Mouse (Mus musculus): ENCODE measurements at regions not wholly inside any gene's neighbourhood (a gene's known extent, or its start where the extent isn't known, plus 50 kb on each side); places are given as distances from the start of the nearest gene placed in this dataset.

DNA sequence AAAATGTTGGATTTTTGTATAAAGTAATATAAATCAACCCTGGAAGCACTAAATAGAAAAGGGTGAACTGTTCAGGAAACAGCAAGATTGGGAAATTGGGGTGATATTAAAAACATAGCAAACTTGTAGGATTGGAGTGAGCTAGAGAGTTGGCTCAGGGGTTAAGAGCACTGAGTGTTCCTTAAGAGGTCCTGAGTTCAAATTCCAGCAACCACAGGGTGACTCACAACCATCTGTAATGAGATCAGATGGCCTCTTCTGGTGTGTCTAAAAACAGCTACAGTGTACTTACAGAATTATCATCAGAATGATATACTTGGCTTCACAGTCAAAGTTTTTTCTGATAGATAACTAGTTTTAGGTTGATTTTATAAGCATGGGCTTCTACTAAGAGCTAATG is 73.8 kb upstream of the Mbnl1 start:
- no peak for ATAC-seq
- Histone ChIP-seq H3K36me3 (ENCODE audit: poor library complexity, severe bottlenecking) (no peaks in the 10 kb centered on the region), H3K27ac (no peak overlapping the region), H3K9me3 (replicated peaks) (no peaks in the 10 kb centered on the region), H3K4me1 (no peaks in the 10 kb centered on the region), H3K4me3 (no peak overlapping the region), H3K9ac (no peak overlapping the region), H3K27me3 (no peaks in the 10 kb centered on the region), H3K4me2 (no peak overlapping the region)

DNA sequence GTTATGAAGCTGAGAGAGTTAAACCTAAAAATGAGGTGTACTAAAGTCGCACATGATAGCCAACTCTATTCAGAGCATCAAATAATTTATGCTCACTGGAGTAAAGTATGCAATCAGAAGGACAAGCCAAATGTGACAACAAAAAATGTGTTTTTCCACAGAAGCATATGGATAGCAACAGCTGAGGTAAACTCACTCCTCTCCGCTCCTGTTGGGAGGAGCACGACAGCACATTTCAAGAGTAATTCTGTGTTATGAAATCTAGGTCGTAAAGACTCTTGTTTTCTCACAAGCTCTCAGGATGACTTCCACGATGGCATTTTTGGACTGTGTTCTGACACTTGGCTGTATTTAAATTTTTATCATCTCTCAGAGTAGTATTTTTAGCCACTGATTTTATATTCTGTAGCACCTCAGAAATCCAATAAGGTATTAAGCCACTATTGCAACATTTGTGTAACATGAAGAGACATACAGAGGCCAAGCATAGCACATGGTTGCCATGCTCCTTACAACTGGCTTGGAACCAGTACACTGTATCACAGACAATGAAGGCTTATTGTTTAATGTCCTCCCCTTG is 70.3 kb upstream of the Mbnl1 start:
- Histone ChIP-seq H3K9me3 (replicated peaks) (no peaks in the 10 kb centered on the region), H3K4me3 (no peak overlapping the region), H3K27ac (no peak overlapping the region), H3K36me3 (ENCODE audit: poor library complexity, severe bottlenecking) (no peaks in the 10 kb centered on the region), H3K4me2 (no peak overlapping the region), H3K27me3 (no peaks in the 10 kb centered on the region), H3K4me1 (no peaks in the 10 kb centered on the region), H3K9ac (no peak overlapping the region)
- no peak for ATAC-seq
- WGBS, result 90% methylated on average over 5 of the region's 5 CpGs

GRCm38 (mm10) chr3:60407426-60407825 is 65.2 kb upstream of the Mbnl1 start:
- ATAC-seq, result no peak
- H3K4me2 ChIP-seq, result no peak overlapping the region
- 87% methylated on average over 2 of the region's 2 CpGs for WGBS
- H3K4me3 ChIP-seq, result no peak overlapping the region
- no peaks in the 10 kb centered on the region for H3K36me3 ChIP-seq (ENCODE audit: poor library complexity, severe bottlenecking)
- H3K9me3 ChIP-seq (replicated peaks), result no peaks in the 10 kb centered on the region
- H3K4me1 ChIP-seq, result no peaks in the 10 kb centered on the region
- no peak overlapping the region for H3K9ac ChIP-seq
- H3K27me3 ChIP-seq, result no peaks in the 10 kb centered on the region
- H3K27ac ChIP-seq, result no peak overlapping the region

DNA sequence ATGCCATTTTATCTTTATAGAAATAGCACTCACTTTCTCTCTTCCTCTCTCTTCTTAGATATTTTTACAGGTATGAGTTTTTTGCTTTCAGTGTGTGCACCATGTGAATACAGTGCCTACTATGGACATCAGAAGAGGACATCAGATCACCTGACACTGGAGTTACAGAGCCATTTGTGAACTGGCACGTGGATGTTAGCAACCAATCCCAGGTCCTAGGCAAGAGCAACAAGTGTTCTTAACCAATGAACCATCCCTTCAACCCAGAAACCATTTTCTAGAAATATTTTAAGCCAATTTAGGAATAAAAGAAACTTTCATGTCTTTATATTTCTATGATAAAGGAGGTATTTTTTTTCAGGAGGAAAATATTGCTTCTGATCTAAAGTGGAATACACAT is 64.7 kb upstream of the Mbnl1 start:
- WGBS, result 60% methylated on average over 1 of the region's 1 CpGs
- Histone ChIP-seq H3K9ac (no peak overlapping the region), H3K27ac (no peak overlapping the region), H3K4me3 (no peak overlapping the region), H3K36me3 (ENCODE audit: poor library complexity, severe bottlenecking) (no peaks in the 10 kb centered on the region), H3K27me3 (no peaks in the 10 kb centered on the region), H3K4me2 (no peak overlapping the region), H3K4me1 (no peaks in the 10 kb centered on the region), H3K9me3 (replicated peaks) (no peaks in the 10 kb centered on the region)
- no peak for ATAC-seq

- H3K27ac ChIP-seq, result no peak overlapping the region
- 63% methylated on average over 7 of the region's 7 CpGs for WGBS
- no peaks in the 10 kb centered on the region for H3K9me3 ChIP-seq (replicated peaks)
- no peaks in the 10 kb centered on the region for H3K4me1 ChIP-seq
- no peaks in the 10 kb centered on the region for H3K36me3 ChIP-seq (ENCODE audit: poor library complexity, severe bottlenecking)
- H3K27me3 ChIP-seq, result no peaks in the 10 kb centered on the region
- no peak overlapping the region for H3K9ac ChIP-seq
- H3K4me3 ChIP-seq, result no peak overlapping the region
- ATAC-seq, result no peak
- no peak overlapping the region for H3K4me2 ChIP-seq
These were observed 63.9 kb upstream of the Mbnl1 start for GRCm38 (mm10) chr3:60408553-60409282.

- H3K4me1 ChIP-seq, result no peaks in the 10 kb centered on the region
- H3K27ac ChIP-seq, result no peak overlapping the region
- H3K27me3 ChIP-seq, result no peaks in the 10 kb centered on the region
- H3K9me3 ChIP-seq (replicated peaks), result no peaks in the 10 kb centered on the region
- ATAC-seq, result no peak
- H3K9ac ChIP-seq, result no peak overlapping the region
- H3K36me3 ChIP-seq (ENCODE audit: poor library complexity, severe bottlenecking), result no peaks in the 10 kb centered on the region
- H3K4me3 ChIP-seq, result no peak overlapping the region
- no peak overlapping the region for H3K4me2 ChIP-seq
These were observed 63.4 kb upstream of the Mbnl1 start for GRCm38 (mm10) chr3:60409283-60409633.

DNA sequence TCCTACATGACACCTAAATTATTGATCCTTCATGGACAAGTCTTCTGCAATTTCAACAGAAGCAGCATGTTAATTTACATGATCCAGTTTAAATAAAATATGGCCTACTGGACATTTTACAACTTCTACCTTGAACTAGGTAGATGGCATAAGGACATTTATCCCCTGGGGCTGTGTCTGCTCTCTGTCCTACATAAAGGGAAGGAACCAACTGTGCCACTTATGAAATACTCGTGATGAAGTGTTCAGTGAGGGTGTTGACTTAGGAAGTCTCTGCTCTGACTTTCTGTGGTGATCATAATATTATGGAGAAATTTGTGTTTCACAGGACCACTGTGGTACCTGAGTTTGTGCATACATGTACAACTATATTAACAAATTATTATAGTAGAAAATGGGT is 60.9 kb upstream of the Mbnl1 start:
- H3K36me3 ChIP-seq (ENCODE audit: poor library complexity, severe bottlenecking), result no peaks in the 10 kb centered on the region
- H3K9ac ChIP-seq, result no peak overlapping the region
- 81% methylated on average over 1 of the region's 1 CpGs for WGBS
- ATAC-seq, result no peak
- H3K4me1 ChIP-seq, result no peaks in the 10 kb centered on the region
- H3K4me2 ChIP-seq, result no peak overlapping the region
- no peaks in the 10 kb centered on the region for H3K9me3 ChIP-seq (replicated peaks)
- no peak overlapping the region for H3K4me3 ChIP-seq
- no peaks in the 10 kb centered on the region for H3K27me3 ChIP-seq
- no peak overlapping the region for H3K27ac ChIP-seq

GRCm38 (mm10) chr3:60412206-60412605 is 60.4 kb upstream of the Mbnl1 start:
- no peaks in the 10 kb centered on the region for H3K27me3 ChIP-seq
- no peaks in the 10 kb centered on the region for H3K9me3 ChIP-seq (replicated peaks)
- no peaks in the 10 kb centered on the region for H3K36me3 ChIP-seq (ENCODE audit: poor library complexity, severe bottlenecking)
- H3K4me2 ChIP-seq, result no peak overlapping the region
- H3K27ac ChIP-seq, result no peak overlapping the region
- ATAC-seq, result no peak
- H3K4me3 ChIP-seq, result no peak overlapping the region
- H3K9ac ChIP-seq, result no peak overlapping the region
- H3K4me1 ChIP-seq, result no peaks in the 10 kb centered on the region

DNA sequence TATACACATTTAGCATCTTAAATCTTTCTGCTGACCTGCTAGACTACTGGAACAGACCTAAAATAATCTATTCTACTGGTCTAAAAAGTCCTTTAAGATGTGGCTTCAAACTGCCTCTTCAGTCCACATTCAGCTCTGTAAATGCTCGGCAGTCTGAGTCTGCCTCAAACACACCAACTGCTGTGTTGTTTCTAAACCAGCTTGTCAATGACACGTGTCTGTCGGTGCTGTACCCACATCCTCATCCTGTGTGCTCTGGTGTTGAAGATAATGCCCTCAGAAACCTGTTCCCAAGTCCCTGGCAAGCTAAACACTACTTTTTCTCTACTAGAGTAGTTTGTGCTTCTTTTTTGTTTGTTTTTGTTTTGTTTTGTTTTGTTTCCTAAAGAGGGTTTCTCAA is 58.9 kb upstream of the Mbnl1 start:
- no peak overlapping the region for H3K27ac ChIP-seq
- H3K36me3 ChIP-seq (ENCODE audit: poor library complexity, severe bottlenecking), result no peaks in the 10 kb centered on the region
- no peak overlapping the region for H3K9ac ChIP-seq
- H3K4me2 ChIP-seq, result no peak overlapping the region
- no peak overlapping the region for H3K4me3 ChIP-seq
- ATAC-seq, result no peak
- H3K4me1 ChIP-seq, result no peaks in the 10 kb centered on the region
- 70% methylated on average over 3 of the region's 3 CpGs for WGBS
- H3K9me3 ChIP-seq (replicated peaks), result no peaks in the 10 kb centered on the region
- H3K27me3 ChIP-seq, result no peaks in the 10 kb centered on the region

DNA sequence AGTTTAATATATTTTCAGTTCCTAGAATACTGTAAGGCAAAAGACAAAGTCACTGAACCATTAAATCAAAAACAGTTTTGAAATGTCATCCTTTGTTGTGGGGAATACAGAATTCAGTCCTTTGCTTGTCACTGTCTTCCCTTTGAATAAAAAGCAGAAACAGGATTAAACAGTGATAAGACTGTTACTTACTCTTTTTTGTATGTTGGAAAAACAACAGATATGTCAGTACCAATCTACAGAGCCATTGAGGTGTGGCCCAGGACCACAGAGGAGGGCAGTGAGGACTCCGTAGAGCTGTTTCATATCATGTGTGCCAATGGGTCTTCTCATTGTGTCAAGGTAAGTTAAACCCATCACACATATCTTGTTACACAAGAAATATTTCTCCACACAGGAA is 55.6 kb upstream of the Mbnl1 start:
- H3K4me2 ChIP-seq, result no peak overlapping the region
- 79% methylated on average over 1 of the region's 1 CpGs for WGBS
- H3K4me3 ChIP-seq, result no peak overlapping the region
- no peaks in the 10 kb centered on the region for H3K4me1 ChIP-seq
- H3K27me3 ChIP-seq, result no peaks in the 10 kb centered on the region
- H3K27ac ChIP-seq, result no peak overlapping the region
- no peaks in the 10 kb centered on the region for H3K9me3 ChIP-seq (replicated peaks)
- no peak for ATAC-seq
- H3K36me3 ChIP-seq (ENCODE audit: poor library complexity, severe bottlenecking), result no peaks in the 10 kb centered on the region
- H3K9ac ChIP-seq, result no peak overlapping the region

GRCm38 (mm10) chr3:60418652-60419051 is 54.0 kb upstream of the Mbnl1 start:
- Histone ChIP-seq H3K9ac (no peak overlapping the region), H3K27ac (no peak overlapping the region), H3K4me3 (no peak overlapping the region), H3K36me3 (ENCODE audit: poor library complexity, severe bottlenecking) (no peaks in the 10 kb centered on the region), H3K9me3 (replicated peaks) (no peaks in the 10 kb centered on the region), H3K27me3 (no peaks in the 10 kb centered on the region), H3K4me1 (no peaks in the 10 kb centered on the region), H3K4me2 (no peak overlapping the region)
- ATAC-seq, result no peak

DNA sequence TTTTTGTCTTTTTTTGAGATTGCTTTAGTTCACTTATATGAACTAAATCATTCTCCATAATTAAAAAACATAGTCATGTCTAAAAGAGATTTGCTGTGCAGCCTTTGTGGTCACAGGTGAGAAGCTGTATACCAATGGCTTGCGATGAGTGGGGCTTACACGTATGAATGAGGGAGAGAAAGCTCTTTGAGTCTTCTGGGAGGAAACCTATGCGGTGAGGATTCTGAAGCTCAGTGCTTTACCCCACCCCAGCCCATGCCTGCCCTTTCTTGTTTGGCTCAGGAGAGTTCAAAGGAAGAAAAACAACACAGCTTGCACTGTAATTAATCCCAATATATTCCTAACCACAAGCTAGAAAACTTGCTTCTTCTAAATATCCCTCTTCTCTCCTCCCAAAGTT is 53.4 kb upstream of the Mbnl1 start:
- Histone ChIP-seq H3K27ac (no peak overlapping the region), H3K9ac (no peak overlapping the region), H3K4me3 (no peak overlapping the region), H3K36me3 (ENCODE audit: poor library complexity, severe bottlenecking) (no peaks in the 10 kb centered on the region), H3K9me3 (replicated peaks) (no peaks in the 10 kb centered on the region), H3K27me3 (no peaks in the 10 kb centered on the region), H3K4me1 (no peaks in the 10 kb centered on the region), H3K4me2 (no peak overlapping the region)
- ATAC-seq, result no peak
- 91% methylated on average over 3 of the region's 3 CpGs for WGBS

All from forebrain, embryonic 13.5 days (tissue).